In genomic region chr1:130926484-130926883, GRCm38 (mm10) we compare ENCODE assay signal across 13 mouse cellular contexts. TPM values are rescaled to one million over a fixed set of nuclear protein-coding genes. Genes with fewer than 3 reads are reported as not detected.
DNase-seq lines count a peak whose midpoint lies in the region; ATAC-seq and TF ChIP-seq lines count a peak whose summit lies in the region.
"Had no signal": no experiment of that assay in that cellular context is flagged by ENCODE, and none has a peak within 500 bp of the region (broad histone marks: within the 10 kb centered on the region; RNA-seq: fewer than 3 reads in every experiment).

No protein-coding gene starts in this region.

- no peaks in the 10 kb centered on the region for H3K79me2 ChIP-seq in liver, adult 2 months (ENCODE audit: control insufficient read depth, insufficient read depth, low read length)

- H3K36me3 ChIP-seq in liver, adult 2 months (ENCODE audit: control insufficient read depth, insufficient read depth, low read length) = no peaks in the 10 kb centered on the region
- no peaks in the 10 kb centered on the region for H3K36me3 ChIP-seq in liver, embryonic 12.5 days
- H3K36me3 ChIP-seq in ES-Bruce4 (ENCODE audit: control insufficient read depth, insufficient read depth, low read length, poor library complexity, severe bottlenecking) = no peaks in the 10 kb centered on the region
- H3K36me3 ChIP-seq in midbrain, postnatal 0 days (ENCODE audit: insufficient read depth, low read length) = no peaks in the 10 kb centered on the region
- H3K36me3 ChIP-seq: hindbrain, embryonic 13.5 days had no signal

- H3K9ac ChIP-seq in liver, adult 2 months (ENCODE audit: low read depth, low read length) = no peak overlapping the region
- H3K9ac ChIP-seq in liver, embryonic 12.5 days = no peak overlapping the region
- no peak overlapping the region for H3K9ac ChIP-seq in ES-Bruce4 (ENCODE audit: low read depth, poor library complexity, severe bottlenecking)
- H3K9ac ChIP-seq in midbrain, postnatal 0 days (replicated peaks; ENCODE audit: low read length, poor library complexity, severe bottlenecking) = no peak overlapping the region
- H3K9ac ChIP-seq: hindbrain, embryonic 13.5 days had no signal

- no peaks in the 10 kb centered on the region for H3K4me1 ChIP-seq in liver, adult 2 months (ENCODE audit: control insufficient read depth, insufficient read depth, low read length)
- no peaks in the 10 kb centered on the region for H3K4me1 ChIP-seq in liver, embryonic 12.5 days
- H3K4me1 ChIP-seq in ES-Bruce4 (ENCODE audit: control insufficient read depth, insufficient read depth, low read length) = no peaks in the 10 kb centered on the region
- no peaks in the 10 kb centered on the region for H3K4me1 ChIP-seq in midbrain, postnatal 0 days (ENCODE audit: insufficient read depth, low read length)
- H3K4me1 ChIP-seq: hindbrain, embryonic 13.5 days had no signal

- H3K4me3 ChIP-seq in liver, adult 2 months (ENCODE audit: insufficient read depth, low read depth, low read length) = no peak overlapping the region
- H3K4me3 ChIP-seq in liver, embryonic 12.5 days = no peak overlapping the region
- no peak overlapping the region for H3K4me3 ChIP-seq in ES-Bruce4 (ENCODE audit: low read depth, low read length)
- H3K4me3 ChIP-seq in midbrain, postnatal 0 days (ENCODE audit: low read depth, low read length) = no peak overlapping the region
- H3K4me3 ChIP-seq: hindbrain, embryonic 13.5 days; myocyte had no signal

- H3K9me3 ChIP-seq in liver, embryonic 12.5 days (replicated peaks) = no peaks in the 10 kb centered on the region
- H3K9me3 ChIP-seq in ES-Bruce4 (replicated peaks; ENCODE audit: control insufficient read depth, insufficient read depth, low read length, poor library complexity, severe bottlenecking) = no peaks in the 10 kb centered on the region
- no peaks in the 10 kb centered on the region for H3K9me3 ChIP-seq in midbrain, postnatal 0 days (ENCODE audit: low read length)
- H3K9me3 ChIP-seq: hindbrain, embryonic 13.5 days had no signal

- H3K27ac ChIP-seq in liver, adult 2 months (replicated peaks; ENCODE audit: insufficient read depth, low read depth, low read length) = no peak overlapping the region
- no peak overlapping the region for H3K27ac ChIP-seq in liver, embryonic 12.5 days
- no peak overlapping the region for H3K27ac ChIP-seq in ES-Bruce4 (ENCODE audit: insufficient read depth, low read length)
- H3K27ac ChIP-seq in midbrain, postnatal 0 days (ENCODE audit: low read depth, low read length) = no peak overlapping the region
- H3K27ac ChIP-seq: hindbrain, embryonic 13.5 days had no signal

- TF ChIP-seq CTCF in liver, adult 2 months (IDR thresholded peaks at IDR 0.05; ENCODE audit: low read depth, low read length) = peak; percentile 48; the same call in 1 of the 2 replicates
- peak; percentile 34 for TF ChIP-seq CTCF in ES-Bruce4 (IDR thresholded peaks at IDR 0.05; ENCODE audit: low read depth, low read length)
- TF ChIP-seq CTCF in midbrain, postnatal 0 days (IDR thresholded peaks at IDR 0.05) = no peak

- no peak for TF ChIP-seq EP300 in ES-Bruce4 (IDR thresholded peaks at IDR 0.05; ENCODE audit: insufficient read depth, low read depth, low read length)

- no peaks in the 10 kb centered on the region for H3K27me3 ChIP-seq in liver, adult 2 months (ENCODE audit: control insufficient read depth, insufficient read depth, low read length)
- no peaks in the 10 kb centered on the region for H3K27me3 ChIP-seq in liver, embryonic 12.5 days (replicated peaks)
- H3K27me3 ChIP-seq in ES-Bruce4 (ENCODE audit: control insufficient read depth, insufficient read depth, low read length, poor library complexity, severe bottlenecking) = no peaks in the 10 kb centered on the region
- no peaks in the 10 kb centered on the region for H3K27me3 ChIP-seq in midbrain, postnatal 0 days (ENCODE audit: insufficient read depth, low read length)
- H3K27me3 ChIP-seq: hindbrain, embryonic 13.5 days had no signal

- DNase-seq in liver, adult 2 months (ENCODE audit: extremely low read depth, low read depth, low spot score) = no peak
- peak; percentile 23 for DNase-seq in R1 (ENCODE audit: low read depth, low spot score)
- DNase-seq in spleen, postnatal 36 days (ENCODE audit: low spot score in 2 of 2) = peak; percentile 17 to 41
- DNase-seq in frontal cortex, postnatal 36 days (ENCODE audit: low spot score in 2 of 2) = no peak
- DNase-seq in midbrain, postnatal 0 days (ENCODE audit: low spot score) = no peak
- DNase-seq in embryo, embryonic 9.5 days (ENCODE audit: extremely low spot score) = no peak
- DNase-seq: cerebellum, adult 2 months had no signal

- no peak for TF ChIP-seq POLR2A in liver, adult 2 months (IDR thresholded peaks at IDR 0.05; ENCODE audit: extremely low read depth, insufficient read depth, low read length)
- TF ChIP-seq POLR2A in ES-Bruce4 (IDR thresholded peaks at IDR 0.05; ENCODE audit: insufficient read depth, low read length) = no peak

- no peak overlapping the region for H3K4me2 ChIP-seq in liver, embryonic 12.5 days
- H3K4me2 ChIP-seq in midbrain, postnatal 0 days (ENCODE audit: low read depth, low read length, poor library complexity, severe bottlenecking) = no peak overlapping the region
- H3K4me2 ChIP-seq: hindbrain, embryonic 13.5 days had no signal

- ATAC-seq in liver, embryonic 12.5 days = no peak
- no peak for ATAC-seq in midbrain, postnatal 0 days (ENCODE audit: low FRiP score)

RNA-seq across cellular contexts. Expression of gene Il19, which starts 13.4 kb away (rescaled TPM):
- not detected in 2 replicates for total RNA-seq in liver, adult 2 months (2014; rRNA removed)
- not detected in 2 replicates for polyA plus RNA-seq in liver, adult 2 months (2012; rRNA removed)
- not detected in 2 replicates for polyA plus RNA-seq in liver, embryonic 12.5 days (2016; fragmentation: Nextera tagmentation; extraction: Ambion mirVana)
- polyA plus RNA-seq in ES-Bruce4 (2011; ENCODE audit: insufficient read depth, insufficient read length, low read depth, missing spikeins) = not detected in 2 replicates
- total RNA-seq in midbrain, postnatal 0 days (2014; rRNA removed) = not detected in 2 replicates
- 0.27 TPM in 1 of 2 replicates, not detected in the other for polyA plus RNA-seq in midbrain, postnatal 0 days (2015; fragmentation: Nextera tagmentation; extraction: Ambion mirVana)
- total RNA-seq: left cerebral cortex, postnatal 14 days had no signal
- polyA plus RNA-seq: hindbrain, embryonic 13.5 days had no signal

RNA-seq across cellular contexts. Expression of gene Il20, which starts 15.2 kb away (rescaled TPM):
- total RNA-seq in liver, adult 2 months (2014; rRNA removed) = not detected in 2 replicates
- polyA plus RNA-seq in liver, adult 2 months (2012; rRNA removed) = not detected in 2 replicates
- polyA plus RNA-seq in liver, embryonic 12.5 days (2016; fragmentation: Nextera tagmentation; extraction: Ambion mirVana) = not detected in 2 replicates
- not detected in 2 replicates for polyA plus RNA-seq in ES-Bruce4 (2011; ENCODE audit: insufficient read depth, insufficient read length, low read depth, missing spikeins)
- not detected in 2 replicates for total RNA-seq in midbrain, postnatal 0 days (2014; rRNA removed)
- polyA plus RNA-seq in midbrain, postnatal 0 days (2015; fragmentation: Nextera tagmentation; extraction: Ambion mirVana) = not detected in 2 replicates
- total RNA-seq: left cerebral cortex, postnatal 14 days had no signal
- polyA plus RNA-seq: cerebellum, adult 2 months; embryonic facial prominence, embryonic 14.5 days; hindbrain, embryonic 13.5 days; myocyte had no signal

RNA-seq across cellular contexts. Expression of gene Il24, which starts 39.2 kb away (rescaled TPM):
- not detected in 2 replicates for total RNA-seq in liver, adult 2 months (2014; rRNA removed)
- polyA plus RNA-seq in liver, adult 2 months (2012; rRNA removed) = not detected in 2 replicates
- polyA plus RNA-seq in liver, embryonic 12.5 days (2016; fragmentation: Nextera tagmentation; extraction: Ambion mirVana) = not detected in 2 replicates
- not detected in 2 replicates for polyA plus RNA-seq in ES-Bruce4 (2011; ENCODE audit: insufficient read depth, insufficient read length, low read depth, missing spikeins)
- total RNA-seq in midbrain, postnatal 0 days (2014; rRNA removed) = not detected in 2 replicates
- polyA plus RNA-seq in midbrain, postnatal 0 days (2015; fragmentation: Nextera tagmentation; extraction: Ambion mirVana) = not detected in 2 replicates
- total RNA-seq: left cerebral cortex, postnatal 14 days had no signal
- polyA plus RNA-seq: cerebellum, adult 2 months; embryonic facial prominence, embryonic 14.5 days; hindbrain, embryonic 13.5 days; myocyte had no signal

Comparison
In these comparisons a context has a peak if more than half of its experiments do, and no peak if none do; other contexts are left out.
1. DNase-seq: peak in R1 (single experiment) and spleen, postnatal 36 days (2 of 2); none in liver, adult 2 months (single experiment), frontal cortex, postnatal 36 days (0 of 2), midbrain, postnatal 0 days (single experiment) and embryo, embryonic 9.5 days (single experiment).